Mouse (Mus musculus) layer of hippocampus, postnatal 36 days (tissue): ENCODE data around the gene Pllp. TPM values are rescaled to one million over a fixed set of nuclear protein-coding genes. Genes with fewer than 3 reads are reported as not detected.

Source experiments
- DNase-seq, 2 experiments: peaks; one replicate each; pipeline ENCODE4 v3.0.0; 2022
- total RNA-seq, 2 experiments: library from RNA; stranded (reverse); gene quantifications; 2 replicates each; pipeline ENCODE4 v1.2.3; 2021

Gene Pllp
- total RNA-seq, 2 experiments from 2014 or later: 41.5 to 47.1 TPM

- DNase-seq: peak; percentile 80 to 84
These were observed 7.1 kb upstream of the Pllp start for GRCm38 (mm10) chr8:94702844-94703813.

GRCm38 (mm10) chr8:94702156-94702555 is 6.1 kb upstream of the Pllp start:
- no peak for DNase-seq

GRCm38 (mm10) chr8:94700421-94700935 is 4.4 kb upstream of the Pllp start:
- DNase-seq: no peak

GRCm38 (mm10) chr8:94699366-94699765 is 3.3 kb upstream of the Pllp start:
- peak in 1 of 2 experiments; percentile 44 for DNase-seq

GRCm38 (mm10) chr8:94697956-94698355 is 1.9 kb upstream of the Pllp start:
- DNase-seq: no peak

GRCm38 (mm10) chr8:94696566-94696965 is 488 bp upstream of the Pllp start:
- DNase-seq: no peak

GRCm38 (mm10) chr8:94695341-94695993 is 611 bp downstream of the Pllp start:
- DNase-seq: no peak

GRCm38 (mm10) chr8:94694701-94695100 is 1.4 kb downstream of the Pllp start:
- no peak for DNase-seq

GRCm38 (mm10) chr8:94685953-94686352 is 10.1 kb downstream of the Pllp start:
- DNase-seq: no peak

- no peak for DNase-seq
These were observed 11.8 kb downstream of the Pllp start for GRCm38 (mm10) chr8:94684287-94684686.

GRCm38 (mm10) chr8:94682732-94683524 is 13.2 kb downstream of the Pllp start:
- DNase-seq: no peak

GRCm38 (mm10) chr8:94680414-94680813 is 15.7 kb downstream of the Pllp start:
- DNase-seq: no peak

GRCm38 (mm10) chr8:94678582-94678981 is 17.5 kb downstream of the Pllp start:
- DNase-seq: peak in 1 of 2 experiments; percentile 36

- no peak for DNase-seq
These were observed 20.2 kb downstream of the Pllp start for GRCm38 (mm10) chr8:94675923-94676322.

GRCm38 (mm10) chr8:94674384-94674783 is 21.7 kb downstream of the Pllp start:
- no peak for DNase-seq

GRCm38 (mm10) chr8:94666456-94667308 is 29.4 kb downstream of the Pllp start, which contains the start of gene Arl2bp:
Gene Arl2bp, plus strand, starts transcription at chr8:94666600.
- peak; percentile 91 for DNase-seq

GRCm38 (mm10) chr8:94664722-94665121 is 31.4 kb downstream of the Pllp start:
- no peak for DNase-seq

GRCm38 (mm10) chr8:94660418-94660817 is 35.7 kb downstream of the Pllp start:
- DNase-seq: no peak

- no peak for DNase-seq
These were observed 38.0 kb downstream of the Pllp start for GRCm38 (mm10) chr8:94658031-94658430.

GRCm38 (mm10) chr8:94654994-94655393 is 41.1 kb downstream of the Pllp start:
- DNase-seq: no peak

- no peak for DNase-seq
These were observed 43.1 kb downstream of the Pllp start for GRCm38 (mm10) chr8:94652951-94653350.
